Mouse (Mus musculus) liver, adult 2 months (tissue): ENCODE data around the gene Tas1r1.

Source experiments
- CTCF ChIP-seq: fragments of 200-500 bp; IDR thresholded peaks from 2 replicates; pipeline ENCODE4 v1.5.1; 2011; ENCODE audit warnings: low read depth, low read length, control low read depth
- POLR2A ChIP-seq: fragments of 200-500 bp; IDR thresholded peaks from 2 replicates; pipeline ENCODE4 v1.6.1; 2011; ENCODE audit warnings: low read length, control low read depth; ENCODE audit not compliant: insufficient read depth; ENCODE audit errors: extremely low read depth

DNA sequence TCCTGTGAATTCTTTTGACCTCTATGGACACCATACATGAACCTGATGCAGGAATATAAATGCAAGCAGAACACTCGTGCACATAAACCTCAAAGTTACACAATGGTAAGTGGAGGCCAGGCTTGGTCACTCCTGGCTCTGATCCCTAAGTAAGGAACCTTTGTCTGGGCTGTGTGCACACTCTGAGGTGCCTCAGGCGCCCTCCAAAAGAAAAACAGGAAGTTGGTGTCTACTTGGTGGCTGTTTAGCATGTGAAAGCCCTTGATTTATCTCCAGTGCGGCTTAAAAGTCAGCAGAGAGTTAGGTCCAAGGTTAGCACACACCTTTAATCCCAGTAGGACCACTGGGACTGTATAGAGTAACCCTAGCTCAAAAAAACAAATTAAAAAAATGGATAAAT is 38.9 kb downstream of the Tas1r1 start:
- TF ChIP-seq CTCF (no peak), POLR2A (no peak)
